8 mouse cellular contexts compared by ENCODE assay signal in the genomic region with DNA sequence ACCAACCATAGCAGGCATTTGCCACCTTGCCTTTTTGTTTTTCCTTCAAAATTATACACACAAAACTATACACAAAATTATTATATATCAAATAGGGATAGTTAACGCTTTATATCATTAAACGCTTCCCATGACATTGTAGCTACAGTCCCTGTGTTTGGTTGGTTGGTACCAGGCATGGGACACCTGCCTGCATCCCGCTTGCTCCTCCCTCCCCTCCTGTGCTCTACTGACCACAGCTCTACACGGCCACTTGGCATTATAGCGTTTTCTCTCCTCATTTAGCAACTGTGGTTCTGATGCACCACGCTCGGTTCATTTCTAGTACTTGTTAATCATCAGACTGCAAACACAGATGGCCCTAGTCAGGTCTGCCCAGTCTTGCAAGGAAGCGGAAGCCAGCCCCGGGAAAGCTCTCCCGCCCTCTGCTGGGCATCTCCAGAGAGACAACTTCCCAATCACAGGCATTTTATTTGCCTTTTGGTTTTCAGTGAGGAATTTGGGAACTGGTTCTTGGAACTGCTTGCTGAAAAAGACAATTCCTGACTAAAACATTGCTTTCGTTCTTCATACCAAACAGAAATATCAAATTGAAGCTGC. TPM values are rescaled to one million over a fixed set of nuclear protein-coding genes. Genes with fewer than 3 reads are reported as not detected.
DNase-seq lines count a peak whose midpoint lies in the region; ATAC-seq lines count a peak whose summit lies in the region.

No protein-coding gene starts in this region.

- H3K27me3 ChIP-seq in intestine, embryonic 14.5 days (replicated peaks; ENCODE audit: control insufficient read depth, insufficient read depth, low read length) = no peaks in the 10 kb centered on the region

- H3K36me3 ChIP-seq in intestine, embryonic 14.5 days (ENCODE audit: control insufficient read depth, insufficient read depth, low read length) = no peaks in the 10 kb centered on the region

- DNase-seq in adrenal gland, adult 2 months = peak; percentile 84
- DNase-seq in gastrocnemius, adult 18-20 months (ENCODE audit: low spot score) = peak; percentile 75
- DNase-seq in intestine, embryonic 14.5 days (ENCODE audit: low spot score) = peak; percentile 89
- DNase-seq in left cerebral cortex, adult 8-10 months (ENCODE audit: low spot score in 2 of 2) = peak; percentile 58 to 64
- peak; percentile 73 to 78 for DNase-seq in right cerebral cortex, postnatal 36 days (ENCODE audit: low spot score in 2 of 2)

- H3K9ac ChIP-seq in intestine, embryonic 14.5 days (ENCODE audit: low read length) = no peak overlapping the region

- H3K27ac ChIP-seq in intestine, embryonic 14.5 days (ENCODE audit: low read depth) = no peak overlapping the region

- 45% methylated on average over 11 of the region's 11 CpGs for WGBS in intestine, embryonic 14.5 days

- no peak overlapping the region for H3K4me3 ChIP-seq in intestine, embryonic 14.5 days (ENCODE audit: low read depth, low read length)

- H3K4me1 ChIP-seq in intestine, embryonic 14.5 days (replicated peaks; ENCODE audit: control insufficient read depth, insufficient read depth, low read length) = peaks cover 4% of the 10 kb centered on the region; the same call in 1 of the 2 replicates

- peak overlapping the region; percentile 20; the same call in 1 of the 2 replicates for H3K4me2 ChIP-seq in intestine, embryonic 14.5 days (ENCODE audit: low read length)

- peak; percentile 78 for ATAC-seq in common myeloid progenitor, adult 5-6 weeks (replicated peaks; ENCODE audit: low read depth, poor library complexity, severe bottlenecking)
- no peak for ATAC-seq in intestine, embryonic 14.5 days (replicated peaks; ENCODE audit: low FRiP score, low TSS enrichment, low read depth)
- ATAC-seq in megakaryocyte-erythroid progenitor cell, adult 5-6 weeks (replicated peaks; ENCODE audit: low FRiP score, low TSS enrichment, poor library complexity, severe bottlenecking) = peak; percentile 69; the same call in 1 of the 2 replicates
- no peak for ATAC-seq in activated CD4-positive, CD25-positive, alpha-beta regulatory T cell, adult 4 months

- H3K9me3 ChIP-seq in intestine, embryonic 14.5 days (ENCODE audit: control insufficient read depth, low read length) = no peaks in the 10 kb centered on the region

RNA-seq across cellular contexts. Expression of gene Dcaf17, which starts 15.5 kb away (rescaled TPM):
- 10 to 100 TPM; 11.1 to 11.9 TPM for total RNA-seq in adrenal gland, adult 2 months (2021)
- polyA plus RNA-seq in adrenal gland, adult 2 months (2012; rRNA removed) = 3.6 and 3.7 TPM in 2 replicates
- total RNA-seq in common myeloid progenitor, adult 5-6 weeks (2017) = 14.0 and 18.1 TPM in 2 replicates
- 1 to 10 TPM; 4.2 to 5.1 TPM for total RNA-seq in gastrocnemius, adult 18-20 months (2021)
- polyA plus RNA-seq in intestine, embryonic 14.5 days (2014; fragmentation: Nextera tagmentation; extraction: Ambion mirVana) = 37.5 and 39.2 TPM in 2 replicates
- total RNA-seq in left cerebral cortex, adult 8-10 months (2022) = 10 to 100 TPM; 12.3 to 17.6 (median 14.5) TPM
- 13.9 and 19.9 TPM in 2 replicates for total RNA-seq in megakaryocyte-erythroid progenitor cell, adult 5-6 weeks (2014; fragmentation: Nextera tagmentation)
- 10.8 and 14.7 TPM in 2 replicates for total RNA-seq in megakaryocyte-erythroid progenitor cell, adult 5-6 weeks (2017)
- 10 to 100 TPM; 22.1 to 22.4 TPM for polyA plus RNA-seq in activated CD4-positive, CD25-positive, alpha-beta regulatory T cell, adult 4 months (2017; shearing (Covaris generic))

RNA-seq across cellular contexts. Expression of gene Mettl8, which starts 15.8 kb away (rescaled TPM):
- total RNA-seq in adrenal gland, adult 2 months (2021) = 10 to 100 TPM; 13.2 to 13.4 TPM
- polyA plus RNA-seq in adrenal gland, adult 2 months (2012; rRNA removed) = 2.4 and 2.5 TPM in 2 replicates
- total RNA-seq in common myeloid progenitor, adult 5-6 weeks (2017) = 18.7 and 28.3 TPM in 2 replicates
- total RNA-seq in gastrocnemius, adult 18-20 months (2021) = 1 to 10 TPM; 4.3 to 5.4 TPM
- polyA plus RNA-seq in intestine, embryonic 14.5 days (2014; fragmentation: Nextera tagmentation; extraction: Ambion mirVana) = 14.9 and 19.2 TPM in 2 replicates
- total RNA-seq in left cerebral cortex, adult 8-10 months (2022) = 10 to 100 TPM; 12.0 to 16.6 (median 14.0) TPM
- 74.2 and 84.3 TPM in 2 replicates for total RNA-seq in megakaryocyte-erythroid progenitor cell, adult 5-6 weeks (2014; fragmentation: Nextera tagmentation)
- 37.6 and 40.3 TPM in 2 replicates for total RNA-seq in megakaryocyte-erythroid progenitor cell, adult 5-6 weeks (2017)
- 10 to 100 TPM; 11.7 to 15.1 TPM for polyA plus RNA-seq in activated CD4-positive, CD25-positive, alpha-beta regulatory T cell, adult 4 months (2017; shearing (Covaris generic))

Comparison
In these comparisons a context has a peak if more than half of its experiments do, and no peak if none do; other contexts are left out.
1. ATAC-seq: peak in common myeloid progenitor, adult 5-6 weeks (single experiment) and megakaryocyte-erythroid progenitor cell, adult 5-6 weeks (single experiment); none in intestine, embryonic 14.5 days (single experiment) and activated CD4-positive, CD25-positive, alpha-beta regulatory T cell, adult 4 months (single experiment).
2. Peak in every context shown above with its lines, with median percentiles within 50 percentile points of each other: DNase-seq.